Mouse (Mus musculus): ENCODE data around the gene Hyal1.

DNA sequence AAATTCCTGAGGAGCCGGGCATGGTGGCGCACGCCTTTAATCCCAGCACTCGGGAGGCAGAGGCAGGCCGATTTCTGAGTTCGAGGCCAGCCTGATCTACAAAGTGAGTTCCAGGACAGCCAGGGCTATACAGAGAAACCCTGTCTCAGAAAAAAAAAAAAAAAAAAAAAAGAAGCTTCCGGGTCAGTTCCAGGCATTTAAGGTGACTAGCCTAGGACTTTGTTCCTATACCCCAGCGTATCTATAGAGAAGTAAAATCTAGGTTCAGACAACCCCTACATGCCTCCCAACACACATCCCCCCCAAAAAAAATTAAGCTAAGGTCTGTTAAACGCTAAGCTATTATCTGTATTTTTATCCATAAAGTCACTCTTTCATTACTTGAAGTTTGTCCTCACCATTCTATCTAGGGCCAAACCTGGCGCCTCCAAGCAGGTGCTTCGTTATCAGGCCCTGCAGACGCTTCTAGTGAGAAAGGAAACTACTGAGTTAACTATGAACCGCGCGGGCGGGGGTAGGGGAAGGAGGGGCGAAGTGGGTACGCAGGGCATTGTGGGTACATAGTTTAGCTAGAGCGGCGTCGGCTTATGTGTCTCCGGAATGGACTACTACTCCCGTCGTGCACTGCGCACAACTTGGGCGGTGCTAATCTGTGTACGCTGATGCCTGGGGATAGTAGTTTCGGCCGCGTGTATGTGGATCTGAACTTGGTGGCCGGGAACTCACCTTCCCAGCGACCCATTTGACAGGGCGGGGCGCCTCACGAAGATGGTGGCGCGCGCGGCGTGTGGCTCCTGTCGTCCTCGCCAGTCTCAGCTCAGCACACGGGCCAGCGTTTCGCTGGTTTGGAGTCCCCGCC is 10.5 kb downstream of the Hyal1 start, which contains the start of gene Ifrd2:
- TF ChIP-seq CTCF (IDR thresholded peaks at IDR 0.05; ENCODE audit: borderline replicate concordance, control insufficient read depth, extremely low read depth, insufficient read depth, low read length, poor library complexity) (0 out of 2 replicates have a peak, but pooled peaks have one; percentile 36), POLR2A (IDR thresholded peaks at IDR 0.05; ENCODE audit: control insufficient read depth, extremely low read depth, insufficient read depth, low read length, poor library complexity) (peak; percentile 59)

Measured in thymus, adult 2 months (tissue).